Mouse (Mus musculus) R1 (cell line): ENCODE data around the gene Crcp.

ENCODE experiments used
- DNase-seq: peaks from one replicate; pipeline ENCODE4 v3.0.0-alpha.2; 2018; ENCODE audit warnings: low read depth, low spot score

Gene Crcp

GRCm38 (mm10) chr5:130029142-130029897, at the start of gene Crcp, which contains the start of gene Asl:
Crcp (plus strand) TSS chr5:130029290.
Asl (minus strand) TSS chr5:130029247.
- DNase-seq, result peak; percentile 80

GRCm38 (mm10) chr5:129980216-129980615, 48.9 kb upstream of the Crcp start:
- no peak for DNase-seq

GRCm38 (mm10) chr5:129989376-129989775, 39.7 kb upstream of the Crcp start:
- DNase-seq, result no peak

- no peak for DNase-seq
Measured at GRCm38 (mm10) chr5:129991898-129992297, 37.2 kb upstream of the Crcp start.

- no peak for DNase-seq
Measured at GRCm38 (mm10) chr5:129993374-129993773, 35.7 kb upstream of the Crcp start.

- DNase-seq, result no peak
Measured at GRCm38 (mm10) chr5:129994989-129995388, 34.1 kb upstream of the Crcp start.

- no peak for DNase-seq
Measured at GRCm38 (mm10) chr5:129997700-129998099, 31.4 kb upstream of the Crcp start.

GRCm38 (mm10) chr5:129999097-129999496, 30.0 kb upstream of the Crcp start:
- DNase-seq, result peak; percentile 74

- no peak for DNase-seq
Measured at GRCm38 (mm10) chr5:130000735-130001134, 28.4 kb upstream of the Crcp start.

GRCm38 (mm10) chr5:130001356-130001987, 27.6 kb upstream of the Crcp start:
- DNase-seq, result no peak

- peak; percentile 61 for DNase-seq
Measured at GRCm38 (mm10) chr5:130002301-130003146, 26.6 kb upstream of the Crcp start, which contains the start of gene Gusb. Gusb (minus strand) TSS chr5:130003049.

- no peak for DNase-seq
Measured at GRCm38 (mm10) chr5:130003229-130003628, 25.9 kb upstream of the Crcp start.

GRCm38 (mm10) chr5:130007344-130007743, 21.7 kb upstream of the Crcp start:
- peak; percentile 54 for DNase-seq

- no peak for DNase-seq
Measured at GRCm38 (mm10) chr5:130008034-130008590, 21.0 kb upstream of the Crcp start.

- DNase-seq, result peak; percentile 65
Measured at GRCm38 (mm10) chr5:130009784-130010183, 19.3 kb upstream of the Crcp start.

GRCm38 (mm10) chr5:130010961-130011360, 18.1 kb upstream of the Crcp start:
- peak; percentile 70 for DNase-seq

- DNase-seq, result peak; percentile 46
Measured at GRCm38 (mm10) chr5:130015104-130015503, 14.0 kb upstream of the Crcp start.

GRCm38 (mm10) chr5:130019461-130019860, 9.6 kb upstream of the Crcp start:
- peak; percentile 59 for DNase-seq

GRCm38 (mm10) chr5:130021361-130021966, 7.6 kb upstream of the Crcp start:
- DNase-seq, result no peak

GRCm38 (mm10) chr5:130022366-130022765, 6.7 kb upstream of the Crcp start:
- no peak for DNase-seq

- no peak for DNase-seq
Measured at GRCm38 (mm10) chr5:130023067-130023766, 5.9 kb upstream of the Crcp start.
